Mouse (Mus musculus) MEL (cell line): ENCODE data around the gene Tmbim1.

Experiments used
- CTCF ChIP-seq, 3 experiments: IDR thresholded peaks in 2 of 3; conservative IDR thresholded peaks in 1 of 3; 2 replicates each; pipeline ENCODE4 v1.5.1; 2011 to 2012; ENCODE audit warnings: low read length in 3 of 3, low read depth in 2 of 3, mild to moderate bottlenecking in 2 of 3, improper control_type of control experiment in 1 of 3, inconsistent platforms in 1 of 3, mixed read lengths in 1 of 3, moderate library complexity in 1 of 3; ENCODE audit not compliant: control insufficient read depth in 1 of 3, insufficient read depth in 1 of 3, poor library complexity in 1 of 3, severe bottlenecking in 1 of 3
- MYC ChIP-seq: IDR thresholded peaks from 2 replicates; pipeline ENCODE4 v1.6.1; 2011; ENCODE audit warnings: low read depth, mild to moderate bottlenecking, low read length, improper control_type of control experiment, moderate library complexity
- SIN3A ChIP-seq: IDR thresholded peaks from 2 replicates; pipeline ENCODE4 v1.6.1; 2012; ENCODE audit warnings: low read length, improper control_type of control experiment, inconsistent platforms
- TCF12 ChIP-seq: IDR thresholded peaks from 2 replicates; pipeline ENCODE4 v1.6.1; 2014; ENCODE audit warnings: low read depth, mild to moderate bottlenecking, inconsistent platforms, low read length, improper control_type of control experiment, moderate library complexity

GRCm38 (mm10) chr1:74245525-74245924 is 59.9 kb downstream of the Tmbim1 start:
- TF ChIP-seq CTCF (IDR thresholded peaks at IDR 0.05 in 2 of 3, conservative IDR thresholded peaks at IDR 0.05 in 1 of 3; ENCODE audit: control insufficient read depth in 1 of 3, insufficient read depth in 1 of 3, low read depth in 2 of 3, low read length in 3 of 3, poor library complexity in 1 of 3, severe bottlenecking in 1 of 3) (no peak), MYC (no peak), SIN3A (no peak), TCF12 (no peak)
